Mouse (Mus musculus) stomach, postnatal 0 days (tissue): Measurements from ENCODE around the gene Ccnd1.

Experiments used
- CTCF ChIP-seq: IDR thresholded peaks from 2 replicates; pipeline ENCODE4 v1.5.1; 2016; ENCODE audit warnings: antibody characterized with exemption, low read depth, mild to moderate bottlenecking, moderate library complexity
- EP300 ChIP-seq: optimal IDR thresholded peaks from 2 replicates; pipeline ENCODE3; 2016; ENCODE audit warnings: antibody characterized with exemption

GRCm38 (mm10) chr7:144941242-144941831 is 1.6 kb upstream of the Ccnd1 start:
- TF ChIP-seq CTCF (0 out of 2 replicates have a peak, but pooled peaks have one; percentile 2), EP300 (no peak)
